Mouse (Mus musculus) cerebellum, adult 9-11 months (tissue): ENCODE data around the gene Fam3c.

ENCODE experiments used
- DNase-seq: peaks from one replicate; pipeline ENCODE4 v3.0.0; 2022

Fam3c gene

GRCm38 (mm10) chr6:22351551-22351950 lies 4.5 kb downstream of the Fam3c start:
- DNase-seq = no peak

GRCm38 (mm10) chr6:22350239-22350571 lies 5.8 kb downstream of the Fam3c start:
- no peak for DNase-seq

GRCm38 (mm10) chr6:22349531-22350238 lies 6.4 kb downstream of the Fam3c start:
- DNase-seq = no peak

GRCm38 (mm10) chr6:22348975-22349374 lies 7.1 kb downstream of the Fam3c start:
- DNase-seq = no peak

GRCm38 (mm10) chr6:22348130-22348529 lies 7.9 kb downstream of the Fam3c start:
- DNase-seq = no peak

- DNase-seq = no peak
Measured at GRCm38 (mm10) chr6:22347132-22347902, 8.7 kb downstream of the Fam3c start.

- no peak for DNase-seq
Measured at GRCm38 (mm10) chr6:22344443-22344842, 11.6 kb downstream of the Fam3c start.

GRCm38 (mm10) chr6:22343706-22344105 lies 12.3 kb downstream of the Fam3c start:
- no peak for DNase-seq

GRCm38 (mm10) chr6:22343292-22343691 lies 12.8 kb downstream of the Fam3c start:
- DNase-seq = no peak

GRCm38 (mm10) chr6:22340779-22341178 lies 15.3 kb downstream of the Fam3c start:
- DNase-seq = no peak

- no peak for DNase-seq
Measured at GRCm38 (mm10) chr6:22339763-22340542, 16.1 kb downstream of the Fam3c start.

- DNase-seq = no peak
Measured at GRCm38 (mm10) chr6:22332548-22332947, 23.5 kb downstream of the Fam3c start.

- no peak for DNase-seq
Measured at GRCm38 (mm10) chr6:22330169-22330960, 25.7 kb downstream of the Fam3c start.

GRCm38 (mm10) chr6:22327931-22328330 lies 28.1 kb downstream of the Fam3c start:
- DNase-seq = no peak

GRCm38 (mm10) chr6:22327091-22327490 lies 29.0 kb downstream of the Fam3c start:
- no peak for DNase-seq

- DNase-seq = no peak
Measured at GRCm38 (mm10) chr6:22326289-22326688, 29.8 kb downstream of the Fam3c start.

- peak; percentile 44 for DNase-seq
Measured at GRCm38 (mm10) chr6:22325364-22326072, 30.5 kb downstream of the Fam3c start.

- DNase-seq = no peak
Measured at GRCm38 (mm10) chr6:22298059-22298458, 58.0 kb downstream of the Fam3c start.

- DNase-seq = no peak
Measured at GRCm38 (mm10) chr6:22297028-22297427, 59.0 kb downstream of the Fam3c start.

- no peak for DNase-seq
Measured at GRCm38 (mm10) chr6:22293922-22294321, 62.1 kb downstream of the Fam3c start.

GRCm38 (mm10) chr6:22292056-22292455 lies 64.0 kb downstream of the Fam3c start:
- DNase-seq = no peak

GRCm38 (mm10) chr6:22290790-22291189 lies 65.3 kb downstream of the Fam3c start:
- no peak for DNase-seq
